Mouse (Mus musculus): ENCODE results near the gene Scnn1b. TPM values are rescaled to one million over a fixed set of nuclear protein-coding genes. Genes with fewer than 3 reads are reported as not detected.

Gene Scnn1b
- polyA plus RNA-seq, 1 experiment, result not detected

- Histone ChIP-seq H3K4me1 (ENCODE audit: control insufficient read depth, insufficient read depth, insufficient read length) (no peaks in the 10 kb centered on the region), H3K36me3 (ENCODE audit: control insufficient read depth, insufficient read depth, low read length) (no peaks in the 10 kb centered on the region), H3K27ac (ENCODE audit: insufficient read depth, low read length) (no peak overlapping the region), H3K27me3 (ENCODE audit: control insufficient read depth, insufficient read depth, low read length) (no peaks in the 10 kb centered on the region), H3K4me3 (ENCODE audit: extremely low read depth, insufficient read depth, insufficient read length) (no peak overlapping the region)
- WGBS, result 70% methylated on average over 6 of the region's 6 CpGs
- TF ChIP-seq POLR2A (IDR thresholded peaks at IDR 0.05; ENCODE audit: low read depth, low read length), result no peak
- TF ChIP-seq CTCF (IDR thresholded peaks at IDR 0.05; ENCODE audit: extremely low read depth, insufficient read depth, insufficient read length, insufficient replicate concordance), result no peak
- no peak for DNase-seq (ENCODE audit: low read depth in 1 of 2, low spot score in 2 of 2)
These were observed 18.9 kb upstream of the Scnn1b start for GRCm38 (mm10) chr7:121845964-121846363.

GRCm38 (mm10) chr7:121848537-121849168, 16.2 kb upstream of the Scnn1b start:
- H3K4me1 ChIP-seq (ENCODE audit: control insufficient read depth, insufficient read depth, insufficient read length), result no peaks in the 10 kb centered on the region
- H3K4me3 ChIP-seq (ENCODE audit: extremely low read depth, insufficient read depth, insufficient read length), result no peak overlapping the region
- 79% methylated on average over 9 of the region's 9 CpGs for WGBS
- no peak overlapping the region for H3K27ac ChIP-seq (ENCODE audit: insufficient read depth, low read length)
- H3K36me3 ChIP-seq (ENCODE audit: control insufficient read depth, insufficient read depth, low read length), result no peaks in the 10 kb centered on the region
- no peaks in the 10 kb centered on the region for H3K27me3 ChIP-seq (ENCODE audit: control insufficient read depth, insufficient read depth, low read length)
- DNase-seq (ENCODE audit: low read depth in 1 of 2, low spot score in 2 of 2), result no peak
- TF ChIP-seq CTCF (IDR thresholded peaks at IDR 0.05; ENCODE audit: extremely low read depth, insufficient read depth, insufficient read length, insufficient replicate concordance) (no peak), POLR2A (IDR thresholded peaks at IDR 0.05; ENCODE audit: low read depth, low read length) (no peak)

GRCm38 (mm10) chr7:121857177-121857884, 7.5 kb upstream of the Scnn1b start:
- DNase-seq (ENCODE audit: low read depth in 1 of 2, low spot score in 2 of 2), result no peak
- Histone ChIP-seq H3K27me3 (ENCODE audit: control insufficient read depth, insufficient read depth, low read length) (no peaks in the 10 kb centered on the region), H3K36me3 (ENCODE audit: control insufficient read depth, insufficient read depth, low read length) (no peaks in the 10 kb centered on the region), H3K4me1 (ENCODE audit: control insufficient read depth, insufficient read depth, insufficient read length) (no peaks in the 10 kb centered on the region), H3K27ac (ENCODE audit: insufficient read depth, low read length) (no peak overlapping the region), H3K4me3 (ENCODE audit: extremely low read depth, insufficient read depth, insufficient read length) (no peak overlapping the region)
- TF ChIP-seq POLR2A (IDR thresholded peaks at IDR 0.05; ENCODE audit: low read depth, low read length) (no peak), CTCF (IDR thresholded peaks at IDR 0.05; ENCODE audit: extremely low read depth, insufficient read depth, insufficient read length, insufficient replicate concordance) (no peak)
- 84% methylated on average over 11 of the region's 11 CpGs for WGBS

- Histone ChIP-seq H3K36me3 (ENCODE audit: control insufficient read depth, insufficient read depth, low read length) (no peaks in the 10 kb centered on the region), H3K4me1 (ENCODE audit: control insufficient read depth, insufficient read depth, insufficient read length) (no peaks in the 10 kb centered on the region), H3K27ac (ENCODE audit: insufficient read depth, low read length) (no peak overlapping the region), H3K27me3 (ENCODE audit: control insufficient read depth, insufficient read depth, low read length) (no peaks in the 10 kb centered on the region), H3K4me3 (ENCODE audit: extremely low read depth, insufficient read depth, insufficient read length) (no peak overlapping the region)
- WGBS, result 76% methylated on average over 8 of the region's 8 CpGs
- TF ChIP-seq CTCF (IDR thresholded peaks at IDR 0.05; ENCODE audit: extremely low read depth, insufficient read depth, insufficient read length, insufficient replicate concordance) (peak; percentile 9; the same call in 1 of the 2 replicates), POLR2A (IDR thresholded peaks at IDR 0.05; ENCODE audit: low read depth, low read length) (no peak)
- no peak for DNase-seq (ENCODE audit: low read depth in 1 of 2, low spot score in 2 of 2)
These were observed 5.9 kb upstream of the Scnn1b start for GRCm38 (mm10) chr7:121858939-121859338.

- WGBS, result 53% methylated on average over 2 of the region's 3 CpGs
These were observed 6.8 kb downstream of the Scnn1b start for GRCm38 (mm10) chr7:121871631-121872030.

GRCm38 (mm10) chr7:121873998-121874397, 9.2 kb downstream of the Scnn1b start:
- Histone ChIP-seq H3K4me1 (ENCODE audit: control insufficient read depth, insufficient read depth, insufficient read length) (no peaks in the 10 kb centered on the region), H3K27me3 (ENCODE audit: control insufficient read depth, insufficient read depth, low read length) (no peaks in the 10 kb centered on the region), H3K4me3 (ENCODE audit: extremely low read depth, insufficient read depth, insufficient read length) (no peak overlapping the region), H3K27ac (ENCODE audit: insufficient read depth, low read length) (no peak overlapping the region), H3K36me3 (ENCODE audit: control insufficient read depth, insufficient read depth, low read length) (no peaks in the 10 kb centered on the region)
- 57% methylated on average over 3 of the region's 3 CpGs for WGBS
- no peak for DNase-seq (ENCODE audit: low read depth in 1 of 2, low spot score in 2 of 2)
- TF ChIP-seq POLR2A (IDR thresholded peaks at IDR 0.05; ENCODE audit: low read depth, low read length) (no peak), CTCF (IDR thresholded peaks at IDR 0.05; ENCODE audit: extremely low read depth, insufficient read depth, insufficient read length, insufficient replicate concordance) (no peak)

More at GRCm38 (mm10) chr7:121871631-121872030, 6.8 kb downstream of the Scnn1b start:
- no peak for TF ChIP-seq CTCF (IDR thresholded peaks at IDR 0.05; ENCODE audit: extremely low read depth, insufficient read depth, insufficient read length, insufficient replicate concordance)
- no peak for TF ChIP-seq POLR2A (IDR thresholded peaks at IDR 0.05; ENCODE audit: low read depth, low read length)
- no peaks in the 10 kb centered on the region for H3K4me1 ChIP-seq (ENCODE audit: control insufficient read depth, insufficient read depth, insufficient read length)
- no peak for DNase-seq (ENCODE audit: low read depth in 1 of 2, low spot score in 2 of 2)
- H3K27me3 ChIP-seq (ENCODE audit: control insufficient read depth, insufficient read depth, low read length), result 0 out of 2 replicates have a peak, but pooled peaks cover 1% of the 10 kb centered on the region
- H3K27ac ChIP-seq (ENCODE audit: insufficient read depth, low read length), result no peak overlapping the region
- H3K4me3 ChIP-seq (ENCODE audit: extremely low read depth, insufficient read depth, insufficient read length), result no peak overlapping the region
- no peaks in the 10 kb centered on the region for H3K36me3 ChIP-seq (ENCODE audit: control insufficient read depth, insufficient read depth, low read length)

GRCm38 (mm10) chr7:121874784-121875183, 9.9 kb downstream of the Scnn1b start:
- Histone ChIP-seq H3K4me3 (ENCODE audit: extremely low read depth, insufficient read depth, insufficient read length) (no peak overlapping the region), H3K27ac (ENCODE audit: insufficient read depth, low read length) (no peak overlapping the region), H3K36me3 (ENCODE audit: control insufficient read depth, insufficient read depth, low read length) (no peaks in the 10 kb centered on the region), H3K27me3 (ENCODE audit: control insufficient read depth, insufficient read depth, low read length) (no peaks in the 10 kb centered on the region), H3K4me1 (ENCODE audit: control insufficient read depth, insufficient read depth, insufficient read length) (no peaks in the 10 kb centered on the region)
- no peak for TF ChIP-seq CTCF (IDR thresholded peaks at IDR 0.05; ENCODE audit: extremely low read depth, insufficient read depth, insufficient read length, insufficient replicate concordance)
- no peak for TF ChIP-seq POLR2A (IDR thresholded peaks at IDR 0.05; ENCODE audit: low read depth, low read length)
- DNase-seq (ENCODE audit: low read depth in 1 of 2, low spot score in 2 of 2), result no peak
- 79% methylated on average over 7 of the region's 7 CpGs for WGBS
